Mouse (Mus musculus) brain, embryonic 18.5 days (tissue): ENCODE results near the gene Klrb1b.
"Not testable (repeated sequence)": the region's sequence is repeated elsewhere in the genome, so short reads cannot be mapped to it uniquely, and the experiment has no call there.

ENCODE experiments used
- DNase-seq: peaks from one replicate; pipeline ENCODE4 v3.0.0-alpha.2; 2012; ENCODE audit warnings: low read depth, low spot score

Gene Klrb1b

GRCm38 (mm10) chr6:128800696-128801095 is 25.4 kb downstream of the Klrb1b start:
- DNase-seq = not testable (repeated sequence)

- DNase-seq = no peak
Observed at GRCm38 (mm10) chr6:128799896-128800270, 26.2 kb downstream of the Klrb1b start.

DNA sequence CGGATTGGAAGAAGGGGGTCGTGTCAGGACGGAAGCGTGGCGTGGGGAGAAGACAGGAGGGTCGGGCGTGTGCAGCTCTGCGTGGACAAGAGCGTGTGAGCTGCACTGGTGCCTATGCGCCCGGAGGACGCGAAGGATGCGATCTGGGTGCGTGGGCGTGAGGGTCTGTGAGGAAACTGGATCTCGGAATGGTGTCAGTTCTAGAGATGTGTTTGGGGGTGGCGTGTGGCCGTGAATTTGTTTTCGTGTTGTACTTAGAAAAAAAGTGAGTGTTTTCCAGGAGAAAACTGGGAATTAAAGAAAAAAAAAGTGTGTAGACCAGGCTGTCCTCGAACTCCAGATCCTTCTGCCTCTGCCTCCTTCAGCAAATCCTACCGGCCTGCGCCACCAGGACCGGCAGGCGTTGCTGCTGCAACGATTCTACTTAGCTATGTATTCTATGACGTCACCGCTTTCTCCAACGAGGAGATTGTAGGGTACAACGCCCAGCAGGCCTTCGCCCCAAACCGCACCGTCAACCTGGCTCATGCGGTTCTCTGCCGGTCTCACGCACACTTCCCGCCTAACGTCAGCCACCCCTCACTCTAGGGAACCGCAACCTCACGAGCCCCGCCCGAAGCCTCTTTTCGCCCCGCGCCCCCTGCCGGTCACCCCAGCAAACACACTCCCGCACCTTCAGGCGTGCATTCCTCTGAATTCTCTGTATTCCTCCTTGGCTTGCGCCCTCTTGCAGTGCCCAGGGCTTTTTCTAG is 26.8 kb downstream of the Klrb1b start:
- peak; percentile 85 for DNase-seq

GRCm38 (mm10) chr6:128798772-128799143 is 27.4 kb downstream of the Klrb1b start:
- not testable (repeated sequence) for DNase-seq

DNA sequence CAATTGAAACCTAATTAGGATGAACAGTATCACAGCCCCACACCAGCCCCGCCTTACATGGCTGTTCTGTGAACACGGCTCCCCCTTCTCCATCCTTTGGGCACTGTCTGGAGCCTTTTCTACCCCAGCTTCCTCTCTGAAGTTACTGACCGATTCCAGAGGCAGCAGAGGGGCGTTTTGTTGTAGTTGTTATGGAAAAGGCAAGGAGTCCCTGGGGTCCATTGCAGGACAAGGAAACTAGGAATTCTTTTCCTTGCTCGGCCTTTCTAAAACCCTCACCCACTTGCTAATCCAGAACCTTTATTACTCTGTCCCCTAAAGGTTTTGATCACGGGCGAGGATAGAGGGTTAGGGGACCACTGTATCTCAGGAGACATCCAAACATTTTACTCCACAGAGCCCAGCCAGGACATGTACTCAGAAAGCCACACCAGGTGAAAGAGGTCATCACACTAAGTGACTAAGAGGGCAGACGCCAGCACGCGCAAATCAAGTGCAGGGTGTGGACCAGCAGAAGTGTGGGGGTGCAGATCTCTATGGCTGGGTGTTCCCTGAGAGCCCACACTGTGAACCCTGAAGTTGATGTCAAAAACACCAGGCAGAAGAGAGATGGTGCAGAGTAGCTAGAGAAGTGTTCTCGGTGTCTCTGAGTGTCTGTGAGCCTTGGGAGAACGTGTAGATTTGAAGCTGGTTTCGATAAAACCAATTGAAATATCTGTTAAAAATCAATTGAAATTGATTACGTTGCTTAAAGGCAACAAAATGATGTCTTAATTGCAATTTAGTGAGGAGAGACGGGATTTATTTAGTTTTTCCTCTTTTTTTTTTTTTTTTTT is 28.0 kb downstream of the Klrb1b start:
- no peak for DNase-seq

GRCm38 (mm10) chr6:128797185-128797905 is 28.8 kb downstream of the Klrb1b start:
- DNase-seq = no peak

DNA sequence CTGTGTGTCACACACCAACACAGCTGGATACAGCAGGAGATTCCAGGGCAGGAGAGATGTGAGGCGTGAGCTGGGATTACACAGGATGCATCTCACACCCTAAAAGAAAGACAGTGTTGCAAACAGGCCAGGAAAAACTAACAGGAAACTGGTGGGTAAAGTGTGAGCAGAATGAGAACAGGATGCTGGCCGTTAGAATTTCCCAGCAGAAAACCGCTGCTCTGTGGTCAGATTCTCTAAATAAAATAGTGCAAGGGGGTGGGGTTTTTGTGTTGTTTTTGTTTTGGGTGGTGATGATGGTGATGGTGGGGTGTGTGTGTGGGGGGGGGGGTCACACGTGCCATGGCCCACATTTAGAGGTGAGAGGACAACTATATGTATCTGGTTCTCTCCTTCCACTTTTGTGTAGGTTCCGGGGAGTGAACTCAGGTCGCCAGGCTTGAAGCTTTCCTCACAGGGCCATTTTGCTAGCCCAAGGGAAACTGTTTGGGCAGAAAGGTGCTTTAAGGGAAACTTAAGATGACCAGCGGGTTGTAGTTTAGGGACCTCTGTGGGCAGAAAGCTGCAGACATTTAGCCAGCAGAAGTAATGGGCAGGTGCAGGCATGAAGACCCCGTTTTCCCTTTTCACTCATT is 29.7 kb downstream of the Klrb1b start:
- no peak for DNase-seq

- DNase-seq = no peak
Observed at GRCm38 (mm10) chr6:128793734-128794133, 32.4 kb downstream of the Klrb1b start.

GRCm38 (mm10) chr6:128790491-128790994 is 35.6 kb downstream of the Klrb1b start:
- not testable (repeated sequence) for DNase-seq

- no peak for DNase-seq
Observed at GRCm38 (mm10) chr6:128789115-128789514, 37.0 kb downstream of the Klrb1b start, which contains the start of gene Klrb1c. TSS of gene Klrb1c (minus strand) at chr6:128789215.

GRCm38 (mm10) chr6:128788517-128788916 is 37.6 kb downstream of the Klrb1b start:
- DNase-seq = no peak

DNA sequence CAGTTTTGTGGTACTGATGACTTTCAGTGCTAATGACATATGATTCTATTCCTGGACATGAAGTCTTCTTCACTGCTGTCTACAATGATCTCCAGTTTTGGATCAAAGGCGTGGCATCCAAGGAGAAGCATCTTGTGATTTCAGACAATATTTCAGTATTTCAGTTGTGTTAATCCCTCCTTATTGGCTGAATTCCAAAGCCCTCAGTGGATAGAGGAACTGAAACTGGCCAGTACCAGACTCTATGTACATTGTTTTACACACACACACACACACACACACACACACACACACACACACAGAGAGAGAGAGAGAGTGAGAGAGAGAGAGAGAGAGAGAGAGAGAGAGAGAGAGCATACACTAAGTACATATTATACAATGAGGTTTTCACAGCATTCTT is 39.7 kb downstream of the Klrb1b start:
- DNase-seq = not testable (repeated sequence)

- DNase-seq = no peak
Observed at GRCm38 (mm10) chr6:128769481-128770253, 56.5 kb downstream of the Klrb1b start.

DNA sequence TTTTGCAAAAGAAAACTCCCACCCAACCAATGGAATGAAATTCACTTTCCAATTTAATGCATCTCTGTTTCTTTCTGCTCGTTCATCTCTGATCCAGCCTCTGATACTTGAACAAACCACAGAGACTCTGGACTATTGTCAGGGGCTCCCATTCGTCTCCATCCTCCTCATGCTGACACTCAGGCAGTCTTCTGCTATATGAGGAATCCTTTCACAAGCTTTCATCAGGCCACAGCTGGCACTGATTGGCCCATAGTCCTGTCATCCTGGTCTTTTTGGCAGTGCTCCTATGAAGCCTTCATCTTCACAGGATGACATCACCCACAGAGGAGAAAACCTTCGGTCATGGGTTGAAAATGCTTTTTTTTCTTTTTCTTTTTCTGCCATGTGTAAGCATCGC is 58.1 kb downstream of the Klrb1b start:
- no peak for DNase-seq

DNA sequence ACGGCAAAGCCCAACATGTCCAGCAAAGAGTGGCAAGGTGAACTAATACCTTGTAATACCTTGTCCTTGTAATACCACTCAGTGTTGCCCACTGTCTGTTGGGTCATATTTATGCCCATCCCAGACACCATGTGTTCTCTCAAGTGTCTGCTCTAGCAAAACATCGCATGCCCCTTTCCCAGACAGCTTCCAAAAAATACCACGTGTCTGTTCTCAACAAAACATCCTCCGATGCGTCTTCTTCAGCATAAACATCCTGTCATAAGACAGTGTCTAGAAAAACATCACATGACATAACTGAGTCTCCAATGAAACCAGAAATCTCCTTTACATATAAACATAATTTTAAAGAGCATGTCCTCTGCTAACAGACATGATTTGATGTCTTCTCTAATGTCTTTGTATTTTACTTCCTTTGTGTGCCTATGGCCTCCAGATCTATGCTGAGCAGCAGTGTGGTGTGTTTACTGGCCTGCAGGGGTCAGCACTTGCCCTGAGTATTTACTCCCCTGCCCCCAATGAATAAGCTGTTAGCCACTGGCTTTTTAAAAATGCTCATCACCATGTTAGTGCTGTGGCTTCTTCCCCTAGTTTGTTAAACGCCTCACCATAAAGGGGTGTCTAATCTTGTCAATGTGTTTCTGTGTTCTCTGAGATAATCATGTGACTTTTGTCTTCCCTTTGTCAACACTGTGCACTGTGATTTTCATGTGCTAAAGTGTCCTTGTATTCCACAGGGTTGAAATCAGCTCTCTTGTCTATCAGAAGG is 59.5 kb downstream of the Klrb1b start:
- DNase-seq = not testable (repeated sequence)

- DNase-seq = no peak
Observed at GRCm38 (mm10) chr6:128765211-128765610, 60.9 kb downstream of the Klrb1b start.

DNA sequence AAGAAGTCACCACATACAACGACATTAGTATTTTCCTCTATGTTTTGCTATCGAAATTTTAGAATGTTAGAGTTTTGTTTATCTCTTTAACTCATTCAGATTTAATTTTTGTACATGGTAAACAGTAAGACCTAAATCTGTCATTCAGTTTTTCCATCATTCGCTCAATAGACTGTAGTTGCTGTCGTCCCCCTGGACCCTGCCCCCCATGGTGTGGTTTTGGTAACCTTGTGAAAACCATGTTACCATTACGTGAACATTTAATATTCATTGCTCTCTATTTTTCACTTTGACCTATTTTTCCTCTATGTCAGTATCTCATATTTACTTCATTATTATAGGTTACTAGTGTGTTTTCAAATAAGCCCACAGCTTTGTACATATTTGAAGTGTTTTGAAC is 61.5 kb downstream of the Klrb1b start:
- no peak for DNase-seq

GRCm38 (mm10) chr6:128763736-128764523 is 62.2 kb downstream of the Klrb1b start:
- DNase-seq = peak; percentile 92
